Mouse (Mus musculus) ES-E14 (cell line): ENCODE results near the gene Abcg4. TPM values are rescaled to one million over a fixed set of nuclear protein-coding genes. Genes with fewer than 3 reads are reported as not detected.

ENCODE experiments used
- DNase-seq: peaks from one replicate; pipeline ENCODE4 v3.0.0-alpha.2; 2013; ENCODE audit warnings: low read depth, low spot score
- H3K27ac ChIP-seq: 2 replicates; pipeline ENCODE4 v1.5.1; 2012; ENCODE audit warnings: low read depth, mild to moderate bottlenecking, low read length, moderate library complexity, mixed read lengths; ENCODE audit not compliant: poor library complexity, insufficient read depth, severe bottlenecking
- H3K36me3 ChIP-seq: 2 replicates; pipeline ENCODE4 v1.6.1; 2012; ENCODE audit warnings: mild to moderate bottlenecking, low read length, moderate library complexity, mixed read lengths; ENCODE audit not compliant: control insufficient read depth, poor library complexity, insufficient read depth, severe bottlenecking
- H3K4me1 ChIP-seq, 2 experiments: fragments of 150-350 bp in 1 of 2; sonication (generic) in 1 of 2; 2 replicates each; pipeline ENCODE4 v1.6.1; 2012; ENCODE audit warnings: low read length in 2 of 2, mild to moderate bottlenecking in 1 of 2, mixed read lengths in 1 of 2; ENCODE audit not compliant: control insufficient read depth in 2 of 2, insufficient read depth in 2 of 2, poor library complexity in 1 of 2
- H3K4me3 ChIP-seq, 2 experiments: fragments of 150-350 bp in 1 of 2; sonication (generic) in 1 of 2; 2 replicates each; pipeline ENCODE4 v1.5.1; 2012; ENCODE audit warnings: low read length in 2 of 2, low read depth in 1 of 2, mild to moderate bottlenecking in 1 of 2, mixed read lengths in 1 of 2; ENCODE audit not compliant: insufficient read depth in 1 of 2, poor library complexity in 1 of 2, severe bottlenecking in 1 of 2
- H3K9ac ChIP-seq: 2 replicates; pipeline ENCODE4 v1.6.1; 2012; ENCODE audit warnings: low read depth, mild to moderate bottlenecking, low read length, mixed read lengths; ENCODE audit not compliant: poor library complexity, insufficient read depth, severe bottlenecking
- H3K9me3 ChIP-seq: fragments of 150-350 bp; sonication (generic); 2 replicates; pipeline ENCODE4 v1.6.1; 2012; ENCODE audit warnings: low read depth, mild to moderate bottlenecking, low read length; ENCODE audit not compliant: control insufficient read depth, insufficient read depth
- CHD2 ChIP-seq: IDR thresholded peaks from 2 replicates; pipeline ENCODE4 v1.6.1; 2014; ENCODE audit warnings: mild to moderate bottlenecking, low read depth, low read length, inconsistent platforms
- HCFC1 ChIP-seq: IDR thresholded peaks from 2 replicates; pipeline ENCODE4 v1.6.1; 2012; ENCODE audit warnings: low read length, inconsistent platforms, borderline replicate concordance; ENCODE audit not compliant: insufficient read depth
- MAFK ChIP-seq: IDR thresholded peaks from 2 replicates; pipeline ENCODE4 v1.6.1; 2014; ENCODE audit warnings: mild to moderate bottlenecking, low read depth, low read length, inconsistent platforms; ENCODE audit not compliant: insufficient read depth
- ZC3H11A ChIP-seq: IDR thresholded peaks from 2 replicates; pipeline ENCODE4 v1.6.1; 2012; ENCODE audit warnings: low read depth, mild to moderate bottlenecking, inconsistent platforms, low read length, borderline replicate concordance
- ZNF384 ChIP-seq: IDR thresholded peaks from 2 replicates; pipeline ENCODE4 v1.6.1; 2012; ENCODE audit warnings: low read depth, low read length, inconsistent platforms
- in situ Hi-C, 2 experiments: fragments of 600-800 bp; cut with MboI; formaldehyde crosslinking; loops; one replicate each; pipeline ENCODE4 v1.15.1; 2025; ENCODE audit warnings: low sequenced_read_pairs in 2 of 2, inconsistent platforms in 1 of 2; ENCODE audit not compliant: unreplicated experiment in 2 of 2
- total RNA-seq: library from RNA; depleted of rRNA; stranded (reverse); fragments of 300-350 nt; gene quantifications from 2 replicates; pipeline ENCODE4 v1.2.3, GENCODE M21; 2012

Abcg4 gene
- total RNA-seq, 1 experiment, result 0.45 TPM

DNA sequence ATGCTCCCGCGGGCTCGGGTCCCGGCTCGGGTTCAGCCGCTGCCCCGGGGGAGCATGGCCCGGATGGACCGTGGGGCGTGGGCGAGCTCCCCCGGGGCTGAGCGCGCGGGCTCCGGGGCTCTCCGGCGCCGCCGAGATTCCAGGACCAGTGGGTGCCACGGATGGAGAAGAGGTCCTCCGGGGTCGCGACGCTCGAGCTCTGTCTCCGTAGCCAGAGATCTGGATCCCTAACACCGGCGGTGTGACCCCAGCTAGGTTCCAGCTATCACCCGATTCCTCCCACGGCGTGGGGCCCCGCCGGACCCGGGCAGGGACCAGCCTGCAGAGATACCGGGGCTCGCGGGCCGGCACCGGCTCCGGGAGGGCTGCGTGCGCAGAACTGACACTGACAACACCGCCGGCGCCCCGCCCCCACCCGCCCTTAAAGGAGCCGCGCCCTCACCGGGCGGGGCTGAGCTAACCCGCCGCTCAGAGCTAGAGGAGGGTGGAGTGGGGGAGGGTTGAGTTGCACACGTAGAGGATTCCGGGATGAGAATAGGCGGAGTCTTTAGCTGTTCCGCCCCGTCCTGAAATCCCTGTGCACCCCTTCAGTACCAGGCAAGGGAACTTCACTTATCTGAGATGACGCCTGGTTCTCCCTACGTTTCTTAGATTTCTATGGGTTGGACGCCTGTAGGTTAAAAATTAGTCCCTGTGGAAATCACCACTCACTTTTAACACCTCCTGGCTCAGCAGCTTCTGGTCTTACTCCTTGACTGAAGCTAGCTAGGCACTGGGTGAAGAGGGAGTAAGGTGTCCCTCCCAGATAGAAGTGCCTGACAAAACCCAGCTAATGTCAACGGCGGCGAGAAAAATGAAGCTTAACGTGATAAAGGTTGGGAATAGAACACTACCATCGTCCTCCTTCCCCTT is 31.7 kb upstream of the Abcg4 start, which contains the start of gene C2cd2l:
TSS of gene C2cd2l (minus strand) at position 399 of the 912 bp plus-strand sequence.
- peak within 1 kb of the TSS; percentile 78 for H3K9ac ChIP-seq
- H3K4me1 ChIP-seq, result peaks cover 0 to 3% of the 10 kb centered on the region in 2 experiments; a peak in 1 of 4 replicates
- H3K27ac ChIP-seq, result no peak within 1 kb of the TSS
- in situ Hi-C loops, result no loop called here
- H3K9me3 ChIP-seq, result no peaks in the 10 kb centered on the region
- TF ChIP-seq MAFK (no peak), HCFC1 (peak; percentile 15; the same call in 1 of the 2 replicates)
- H3K36me3 ChIP-seq, result no peaks in the 10 kb centered on the region
- peak within 1 kb of the TSS; percentile 88 to 91 for H3K4me3 ChIP-seq
- peak; percentile 95 for DNase-seq

DNA sequence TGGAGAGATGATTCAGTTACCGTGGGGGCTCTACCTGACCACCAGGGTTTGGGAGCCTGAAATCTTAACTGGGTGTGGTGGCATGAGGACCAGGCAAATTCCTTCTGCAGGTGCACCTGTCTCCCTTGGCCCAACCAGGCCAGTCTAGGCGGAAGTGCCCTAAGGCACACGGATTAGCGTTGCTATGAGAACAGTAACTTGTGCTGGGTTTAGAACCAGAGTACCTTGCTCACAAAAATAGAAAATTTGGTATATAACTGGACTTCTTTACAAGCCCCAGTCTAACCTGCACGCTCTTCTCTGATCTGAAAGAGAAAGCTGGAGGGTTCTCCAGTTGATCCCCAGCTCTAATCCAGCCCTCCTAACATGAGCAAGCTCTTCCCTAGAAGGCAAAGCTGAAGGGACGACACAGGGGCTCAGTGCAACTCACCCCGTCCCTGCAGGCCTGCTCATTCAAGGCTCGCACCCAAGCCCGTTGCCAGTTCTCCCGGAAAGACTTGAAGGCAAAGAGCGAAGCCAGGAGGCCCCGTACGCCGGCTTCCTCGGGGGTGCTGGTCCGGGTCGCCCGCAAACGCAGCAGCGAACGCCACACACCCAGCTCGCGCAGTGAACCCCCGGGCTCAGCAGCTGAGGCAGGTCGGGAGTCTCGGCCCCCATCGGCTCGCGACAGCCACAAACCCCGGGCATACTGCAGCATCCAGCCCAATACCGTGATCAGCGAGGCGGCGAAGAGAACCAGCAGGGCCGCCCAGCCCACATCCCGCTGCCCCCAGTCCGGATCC is 30.9 kb upstream of the Abcg4 start:
- Histone ChIP-seq H3K27ac (no peak overlapping the region), H3K9me3 (no peaks in the 10 kb centered on the region), H3K4me3 (peak overlapping the region; percentile 88 to 91), H3K4me1 (peaks cover 0 to 3% of the 10 kb centered on the region in 2 experiments; a peak in 1 of 4 replicates), H3K9ac (peak overlapping the region; percentile 78), H3K36me3 (no peaks in the 10 kb centered on the region)
- DNase-seq, result no peak
- TF ChIP-seq MAFK, result no peak
- no peak for TF ChIP-seq CHD2
- no peak for TF ChIP-seq ZNF384
- TF ChIP-seq HCFC1, result no peak
- TF ChIP-seq ZC3H11A, result no peak
- in situ Hi-C loops, result no loop called here

DNA sequence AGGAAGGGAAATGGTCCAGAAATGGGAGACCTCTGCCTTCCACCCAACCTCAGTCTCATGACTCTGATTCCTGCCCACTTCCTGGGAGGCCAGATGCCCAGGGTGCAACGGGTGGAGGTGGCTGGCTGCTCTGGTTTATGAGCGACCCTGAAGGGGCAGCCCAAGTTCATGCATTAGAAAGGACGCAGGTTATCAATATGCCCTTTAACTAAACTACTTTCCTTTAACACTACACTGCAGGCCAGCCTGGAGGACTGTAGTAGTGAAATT is 30.3 kb upstream of the Abcg4 start:
- no peak overlapping the region for H3K27ac ChIP-seq
- no peak overlapping the region for H3K4me3 ChIP-seq
- no peaks in the 10 kb centered on the region for H3K36me3 ChIP-seq
- DNase-seq, result no peak
- H3K9ac ChIP-seq, result no peak overlapping the region
- TF ChIP-seq ZNF384 (no peak), CHD2 (no peak), HCFC1 (no peak), ZC3H11A (no peak), MAFK (no peak)
- in situ Hi-C loops, result no loop called here
- H3K4me1 ChIP-seq, result peaks cover 0 to 3% of the 10 kb centered on the region in 2 experiments; a peak in 1 of 4 replicates
- no peaks in the 10 kb centered on the region for H3K9me3 ChIP-seq

DNA sequence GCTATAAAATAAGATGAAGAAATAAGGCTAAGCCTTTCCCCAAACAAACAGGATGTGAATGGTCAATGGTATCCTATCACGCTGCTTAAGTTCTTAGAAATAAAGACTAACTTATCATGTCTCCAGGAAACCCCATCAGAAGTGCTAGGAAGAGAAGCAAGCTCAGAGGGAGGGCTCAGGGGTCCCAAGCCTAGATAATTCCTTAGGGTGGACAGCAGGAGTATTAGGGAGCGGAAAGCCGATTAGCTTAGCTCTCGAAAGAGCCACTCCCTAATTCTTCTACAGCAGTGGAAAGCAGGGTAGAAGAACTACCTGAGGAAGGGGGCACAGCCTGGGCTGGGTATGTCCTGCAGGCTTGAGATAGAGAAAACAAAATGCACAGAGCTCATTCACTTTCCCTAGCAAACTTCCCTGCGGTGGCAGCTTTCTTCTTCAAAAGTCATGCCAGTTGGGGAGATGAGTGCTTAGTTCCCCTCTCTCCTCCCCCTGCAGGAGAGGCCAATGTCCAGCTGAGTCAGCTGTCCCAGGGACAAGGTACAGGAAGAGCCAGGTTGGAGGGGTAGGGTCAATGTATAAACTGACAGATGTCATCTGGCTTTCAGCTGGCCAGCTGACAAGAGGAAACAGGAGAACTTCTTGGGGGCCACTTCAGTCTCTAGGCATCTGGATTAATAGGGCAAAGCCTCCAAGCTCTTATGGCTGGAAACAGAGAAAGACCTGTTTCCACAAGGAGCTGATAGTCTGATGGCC is 29.8 kb upstream of the Abcg4 start:
- H3K27ac ChIP-seq, result no peak overlapping the region
- no peak for DNase-seq
- no peak for TF ChIP-seq MAFK
- no peak for TF ChIP-seq ZNF384
- no peak for TF ChIP-seq ZC3H11A
- TF ChIP-seq CHD2, result no peak
- H3K4me3 ChIP-seq, result no peak overlapping the region
- H3K9me3 ChIP-seq, result no peaks in the 10 kb centered on the region
- H3K4me1 ChIP-seq, result peaks cover 0 to 3% of the 10 kb centered on the region in 2 experiments; a peak in 1 of 4 replicates
- H3K9ac ChIP-seq, result no peak overlapping the region
- H3K36me3 ChIP-seq, result no peaks in the 10 kb centered on the region
- in situ Hi-C loops, result no loop called here
